Mouse (Mus musculus): ENCODE measurements around the gene Ccdc14. TPM values are rescaled to one million over a fixed set of nuclear protein-coding genes. Genes with fewer than 3 reads are reported as not detected.
"Not testable (repeated sequence)": the region's sequence is repeated elsewhere in the genome, so short reads cannot be mapped to it uniquely, and the experiment has no call there.

The Ccdc14 gene
- polyA plus RNA-seq, 1 experiment: 3.0 TPM

DNA sequence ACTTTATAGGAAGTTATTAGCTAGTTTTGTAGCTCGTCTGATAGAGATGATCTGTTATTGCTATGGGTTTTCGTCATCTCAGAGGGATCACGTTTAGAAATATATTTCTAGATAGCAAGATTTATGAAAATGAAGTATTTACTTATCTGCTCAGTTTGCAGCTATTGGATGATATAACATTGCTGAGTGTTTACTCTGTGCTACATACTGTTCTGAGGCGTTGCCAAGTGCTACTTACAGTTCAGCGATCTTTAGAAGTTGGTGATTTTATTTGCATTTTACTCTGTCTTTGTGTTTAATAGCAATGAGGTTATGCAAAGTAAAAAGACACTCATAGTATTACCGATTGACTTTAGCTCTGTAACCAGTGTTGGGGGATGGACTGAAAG is 10.4 kb downstream of the Ccdc14 start:
- Histone ChIP-seq H3K4me1 (replicated peaks; ENCODE audit: control insufficient read depth, insufficient read depth, low read length) (no peaks in the 10 kb centered on the region), H3K36me3 (ENCODE audit: control insufficient read depth, insufficient read depth, low read length) (no peaks in the 10 kb centered on the region), H3K27ac (ENCODE audit: control insufficient read depth, insufficient read depth, low read length) (no peak overlapping the region), H3K27me3 (ENCODE audit: control insufficient read depth, insufficient read depth, low read length) (no peaks in the 10 kb centered on the region), H3K4me3 (ENCODE audit: control insufficient read depth, insufficient read depth, low read length) (no peak overlapping the region)
- WGBS: 94% methylated on average over 6 of the region's 6 CpGs
- no peak for DNase-seq
- no peak for TF ChIP-seq CTCF (IDR thresholded peaks at IDR 0.05; ENCODE audit: borderline replicate concordance, control insufficient read depth, extremely low read depth, insufficient read depth, low read length, poor library complexity)
- no peak for TF ChIP-seq POLR2A (IDR thresholded peaks at IDR 0.05; ENCODE audit: control insufficient read depth, extremely low read depth, insufficient read depth, low read length, poor library complexity)

GRCm38 (mm10) chr16:34706019-34706418 is 15.6 kb downstream of the Ccdc14 start:
- TF ChIP-seq POLR2A (IDR thresholded peaks at IDR 0.05; ENCODE audit: control insufficient read depth, extremely low read depth, insufficient read depth, low read length, poor library complexity) (no peak), CTCF (IDR thresholded peaks at IDR 0.05; ENCODE audit: borderline replicate concordance, control insufficient read depth, extremely low read depth, insufficient read depth, low read length, poor library complexity) (no peak)
- no peaks in the 10 kb centered on the region; the same call in 1 of the 2 replicates for H3K36me3 ChIP-seq (ENCODE audit: control insufficient read depth, insufficient read depth, low read length)
- WGBS: 90% methylated on average over 2 of the region's 2 CpGs
- H3K4me1 ChIP-seq (replicated peaks; ENCODE audit: control insufficient read depth, insufficient read depth, low read length): no peaks in the 10 kb centered on the region
- no peak overlapping the region for H3K4me3 ChIP-seq (ENCODE audit: control insufficient read depth, insufficient read depth, low read length)
- H3K27ac ChIP-seq (ENCODE audit: control insufficient read depth, insufficient read depth, low read length): no peak overlapping the region
- no peak for DNase-seq
- H3K27me3 ChIP-seq (ENCODE audit: control insufficient read depth, insufficient read depth, low read length): no peaks in the 10 kb centered on the region

DNA sequence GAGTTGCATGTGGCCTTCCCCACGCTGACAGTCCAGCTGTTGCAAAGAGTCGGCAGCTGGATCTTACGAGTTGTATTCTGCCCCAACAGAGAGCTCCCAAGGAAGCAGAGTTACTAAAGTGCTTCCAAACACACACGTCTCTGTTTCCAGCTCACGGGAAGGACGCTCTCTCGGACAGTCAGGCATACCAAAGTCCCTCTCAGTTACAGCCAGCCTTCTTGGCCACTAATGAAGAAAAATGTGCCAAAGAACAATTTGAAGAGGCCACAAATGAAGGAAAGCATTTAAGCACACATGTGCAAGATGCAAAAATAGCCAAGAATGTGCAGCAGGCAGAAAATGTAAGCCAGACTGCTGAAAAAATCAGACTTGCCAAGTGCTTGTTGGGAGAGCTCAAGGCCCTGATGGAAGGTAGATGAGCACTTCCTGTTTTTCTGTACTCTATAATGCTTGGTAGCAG is 16.1 kb downstream of the Ccdc14 start:
- WGBS: 96% methylated on average over 7 of the region's 7 CpGs
- H3K4me1 ChIP-seq (replicated peaks; ENCODE audit: control insufficient read depth, insufficient read depth, low read length): no peaks in the 10 kb centered on the region
- no peaks in the 10 kb centered on the region; the same call in 1 of the 2 replicates for H3K36me3 ChIP-seq (ENCODE audit: control insufficient read depth, insufficient read depth, low read length)
- no peak overlapping the region for H3K27ac ChIP-seq (ENCODE audit: control insufficient read depth, insufficient read depth, low read length)
- H3K27me3 ChIP-seq (ENCODE audit: control insufficient read depth, insufficient read depth, low read length): no peaks in the 10 kb centered on the region
- TF ChIP-seq POLR2A (IDR thresholded peaks at IDR 0.05; ENCODE audit: control insufficient read depth, extremely low read depth, insufficient read depth, low read length, poor library complexity) (no peak), CTCF (IDR thresholded peaks at IDR 0.05; ENCODE audit: borderline replicate concordance, control insufficient read depth, extremely low read depth, insufficient read depth, low read length, poor library complexity) (no peak)
- no peak for DNase-seq
- H3K4me3 ChIP-seq (ENCODE audit: control insufficient read depth, insufficient read depth, low read length): no peak overlapping the region

- DNase-seq: no peak
- 83% methylated on average over 3 of the region's 3 CpGs for WGBS
- TF ChIP-seq POLR2A (IDR thresholded peaks at IDR 0.05; ENCODE audit: control insufficient read depth, extremely low read depth, insufficient read depth, low read length, poor library complexity) (no peak), CTCF (IDR thresholded peaks at IDR 0.05; ENCODE audit: borderline replicate concordance, control insufficient read depth, extremely low read depth, insufficient read depth, low read length, poor library complexity) (no peak)
These were observed 21.1 kb downstream of the Ccdc14 start for GRCm38 (mm10) chr16:34711481-34711880.

GRCm38 (mm10) chr16:34725156-34725555 is 34.7 kb downstream of the Ccdc14 start:
- no peak for DNase-seq
- no peak overlapping the region for H3K27ac ChIP-seq (ENCODE audit: control insufficient read depth, insufficient read depth, low read length)
- 99% methylated on average over 3 of the region's 3 CpGs for WGBS
- no peaks in the 10 kb centered on the region for H3K27me3 ChIP-seq (ENCODE audit: control insufficient read depth, insufficient read depth, low read length)
- H3K4me3 ChIP-seq (ENCODE audit: control insufficient read depth, insufficient read depth, low read length): no peak overlapping the region
- no peaks in the 10 kb centered on the region for H3K4me1 ChIP-seq (replicated peaks; ENCODE audit: control insufficient read depth, insufficient read depth, low read length)
- TF ChIP-seq POLR2A (IDR thresholded peaks at IDR 0.05; ENCODE audit: control insufficient read depth, extremely low read depth, insufficient read depth, low read length, poor library complexity) (no peak), CTCF (IDR thresholded peaks at IDR 0.05; ENCODE audit: borderline replicate concordance, control insufficient read depth, extremely low read depth, insufficient read depth, low read length, poor library complexity) (no peak)
- no peaks in the 10 kb centered on the region for H3K36me3 ChIP-seq (ENCODE audit: control insufficient read depth, insufficient read depth, low read length)

More at GRCm38 (mm10) chr16:34711481-34711880, 21.1 kb downstream of the Ccdc14 start:
- Histone ChIP-seq H3K27ac (ENCODE audit: control insufficient read depth, insufficient read depth, low read length) (no peak overlapping the region), H3K4me3 (ENCODE audit: control insufficient read depth, insufficient read depth, low read length) (no peak overlapping the region), H3K27me3 (ENCODE audit: control insufficient read depth, insufficient read depth, low read length) (no peaks in the 10 kb centered on the region), H3K4me1 (replicated peaks; ENCODE audit: control insufficient read depth, insufficient read depth, low read length) (no peaks in the 10 kb centered on the region), H3K36me3 (ENCODE audit: control insufficient read depth, insufficient read depth, low read length) (no peaks in the 10 kb centered on the region; the same call in none of the 2 replicates)

DNA sequence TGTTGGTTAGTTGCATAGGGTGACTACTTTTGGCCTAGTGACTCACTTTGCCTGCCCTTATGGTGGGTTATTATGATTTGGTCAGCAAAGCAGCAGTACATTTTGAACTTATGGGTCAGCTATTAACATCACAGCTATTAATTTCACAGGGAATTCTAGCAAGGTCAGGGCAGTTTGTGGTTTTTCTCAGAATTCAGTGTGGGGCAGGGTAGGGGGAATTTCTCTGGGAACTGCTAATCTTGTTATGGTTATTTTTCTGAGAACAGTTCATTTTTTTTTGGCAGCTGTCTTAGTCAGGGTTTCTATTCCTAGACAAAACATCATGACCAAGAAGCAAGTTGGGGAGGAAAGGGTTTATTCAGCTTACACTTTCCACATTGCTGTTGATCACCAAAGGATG is 38.2 kb downstream of the Ccdc14 start:
- H3K27me3 ChIP-seq (ENCODE audit: control insufficient read depth, insufficient read depth, low read length); H3K4me1 ChIP-seq (replicated peaks; ENCODE audit: control insufficient read depth, insufficient read depth, low read length); H3K27ac ChIP-seq (ENCODE audit: control insufficient read depth, insufficient read depth, low read length); H3K36me3 ChIP-seq (ENCODE audit: control insufficient read depth, insufficient read depth, low read length); H3K4me3 ChIP-seq (ENCODE audit: control insufficient read depth, insufficient read depth, low read length); DNase-seq: not testable (repeated sequence)

DNA sequence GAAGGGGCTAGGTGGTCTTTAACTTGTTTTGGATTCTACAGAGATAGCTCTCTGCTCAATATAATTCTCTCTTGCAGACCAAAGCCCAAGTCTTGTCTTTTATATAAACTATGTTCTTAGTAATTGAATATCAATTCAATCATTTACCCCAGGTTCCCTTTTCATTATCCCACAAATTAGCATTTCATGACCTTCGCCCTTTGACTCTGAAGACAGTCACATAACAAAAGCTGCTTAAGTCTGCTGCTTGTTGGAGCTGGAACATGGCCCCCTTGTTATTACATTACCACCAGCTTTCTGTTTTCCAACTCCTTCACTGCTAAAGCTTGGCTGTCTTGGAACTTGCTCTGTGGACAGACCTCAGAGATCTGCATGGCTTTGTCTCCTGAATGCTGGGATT is 39.0 kb downstream of the Ccdc14 start:
- no peak overlapping the region for H3K27ac ChIP-seq (ENCODE audit: control insufficient read depth, insufficient read depth, low read length)
- no peak for DNase-seq
- H3K36me3 ChIP-seq (ENCODE audit: control insufficient read depth, insufficient read depth, low read length): no peaks in the 10 kb centered on the region
- TF ChIP-seq CTCF (IDR thresholded peaks at IDR 0.05; ENCODE audit: borderline replicate concordance, control insufficient read depth, extremely low read depth, insufficient read depth, low read length, poor library complexity) (no peak), POLR2A (IDR thresholded peaks at IDR 0.05; ENCODE audit: control insufficient read depth, extremely low read depth, insufficient read depth, low read length, poor library complexity) (no peak)
- no peaks in the 10 kb centered on the region for H3K27me3 ChIP-seq (ENCODE audit: control insufficient read depth, insufficient read depth, low read length)
- 98% methylated on average over 1 of the region's 1 CpGs for WGBS
- H3K4me3 ChIP-seq (ENCODE audit: control insufficient read depth, insufficient read depth, low read length): no peak overlapping the region
- no peaks in the 10 kb centered on the region for H3K4me1 ChIP-seq (replicated peaks; ENCODE audit: control insufficient read depth, insufficient read depth, low read length)

Data from thymus, adult 2 months (tissue).